Mouse (Mus musculus) MEL (cell line): Measurements from ENCODE around the gene Sccpdh.

ENCODE experiments used
- CTCF ChIP-seq, 3 experiments: IDR thresholded peaks in 2 of 3; conservative IDR thresholded peaks in 1 of 3; 2 replicates each; pipeline ENCODE4 v1.5.1; 2011 to 2012; ENCODE audit warnings: low read length in 3 of 3, low read depth in 2 of 3, mild to moderate bottlenecking in 2 of 3, improper control_type of control experiment in 1 of 3, inconsistent platforms in 1 of 3, mixed read lengths in 1 of 3, moderate library complexity in 1 of 3; ENCODE audit not compliant: control insufficient read depth in 1 of 3, insufficient read depth in 1 of 3, poor library complexity in 1 of 3, severe bottlenecking in 1 of 3
- GATA1 ChIP-seq: IDR thresholded peaks from 2 replicates; pipeline ENCODE4 v1.6.1; 2011; ENCODE audit warnings: low read depth, low read length, improper control_type of control experiment
- HCFC1 ChIP-seq: IDR thresholded peaks from 2 replicates; pipeline ENCODE4 v1.6.1; 2012; ENCODE audit warnings: low read depth, mild to moderate bottlenecking, inconsistent platforms, low read length, improper control_type of control experiment, moderate library complexity
- MAX ChIP-seq: IDR thresholded peaks from 2 replicates; pipeline ENCODE4 v1.6.1; 2011; ENCODE audit warnings: low read length, improper control_type of control experiment
- MXI1 ChIP-seq: IDR thresholded peaks from 2 replicates; pipeline ENCODE4 v1.6.1; 2011; ENCODE audit warnings: mild to moderate bottlenecking, low read depth, low read length, improper control_type of control experiment
- POLR2A ChIP-seq, 2 experiments: IDR thresholded peaks; 2 replicates each; pipeline ENCODE4 v1.6.1; 2011 to 2012; ENCODE audit warnings: low read length in 2 of 2, mild to moderate bottlenecking in 2 of 2, control low read depth in 1 of 2, improper control_type of control experiment in 1 of 2, low read depth in 1 of 2, moderate library complexity in 1 of 2; ENCODE audit not compliant: control insufficient read depth in 1 of 2, insufficient read depth in 1 of 2, poor library complexity in 1 of 2

- TF ChIP-seq CTCF (IDR thresholded peaks at IDR 0.05 in 2 of 3, conservative IDR thresholded peaks at IDR 0.05 in 1 of 3; ENCODE audit: control insufficient read depth in 1 of 3, insufficient read depth in 1 of 3, low read depth in 2 of 3, low read length in 3 of 3, poor library complexity in 1 of 3, severe bottlenecking in 1 of 3): no peak
- TF ChIP-seq GATA1: no peak
- TF ChIP-seq MAX: no peak
- no peak for TF ChIP-seq HCFC1
- no peak for TF ChIP-seq POLR2A (IDR thresholded peaks at IDR 0.05; ENCODE audit: control insufficient read depth in 1 of 2, insufficient read depth in 1 of 2, low read depth in 1 of 2, low read length in 2 of 2, poor library complexity in 1 of 2)
- TF ChIP-seq MXI1: no peak
Observed at GRCm38 (mm10) chr1:179629276-179629675, 38.7 kb upstream of the Sccpdh start.
